Mouse (Mus musculus): ENCODE results near the gene Maml3. TPM values are rescaled to one million over a fixed set of nuclear protein-coding genes. Genes with fewer than 3 reads are reported as not detected.
A peak's percentile ranks its signal among the peaks of the same experiment; 100 is the strongest.

The Maml3 gene
- 1 to 10 TPM; 2.3 to 2.9 TPM for total RNA-seq (2021)
- long read RNA-seq, experiment 1, partial matches to known transcripts = 0 of 2 reads
- long read RNA-seq, experiment 1, other reads (novel, unspliced or antisense) = 2 of 2 reads
- long read RNA-seq, experiment 2, partial matches to known transcripts = 0 of 2 reads
- long read RNA-seq, experiment 2, other reads (novel, unspliced or antisense) = 2 of 2 reads

DNA sequence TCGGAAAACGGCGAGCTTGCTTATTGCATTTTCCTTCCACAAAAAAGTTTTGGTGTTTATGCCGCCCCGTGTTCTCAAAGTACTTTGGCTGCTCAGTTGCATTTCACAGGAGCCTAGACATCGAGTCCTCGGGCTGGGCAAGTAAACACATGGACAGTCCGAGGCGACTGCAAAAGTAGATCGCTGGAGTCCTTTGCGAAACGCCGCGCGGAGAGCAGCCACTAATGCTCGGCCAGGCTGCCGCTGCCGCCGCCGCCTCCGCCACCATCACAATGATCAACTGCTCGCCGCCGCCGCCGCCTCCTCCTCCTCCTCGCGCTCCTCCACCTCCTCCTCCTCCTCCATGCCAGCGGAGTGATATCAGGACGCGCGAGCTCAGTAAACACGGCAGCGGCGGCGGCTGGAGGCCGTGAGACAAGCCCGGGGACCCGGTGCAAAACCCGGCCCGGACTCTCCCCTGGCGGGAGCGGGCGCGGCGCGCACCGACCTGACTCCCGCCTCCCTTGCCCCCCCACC, at the start of gene Maml3:
TSS of gene Maml3 (minus strand) at position 441 of the 516 bp plus-strand sequence.
- peak; percentile 91 to 95 for DNase-seq

DNA sequence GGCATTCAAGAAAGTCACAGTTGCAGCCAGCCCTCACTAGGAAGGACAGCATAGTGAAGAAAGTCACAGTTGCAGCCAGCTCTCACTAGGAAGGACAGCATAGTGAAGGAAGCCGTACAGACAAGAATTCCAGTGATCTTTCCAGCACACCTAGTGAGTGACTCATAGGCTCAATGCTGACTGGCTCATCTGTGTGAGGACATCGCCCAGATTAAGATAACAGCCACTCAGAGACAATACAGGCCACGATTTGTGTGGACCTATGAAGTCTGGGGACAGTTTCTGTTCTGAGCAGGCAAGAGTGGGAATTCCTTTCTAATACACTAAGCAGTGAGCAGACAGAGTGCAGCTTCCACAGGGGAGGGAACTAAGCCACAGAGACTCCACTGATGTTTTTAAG, 46.3 kb upstream of the Maml3 start:
- DNase-seq = no peak

DNA sequence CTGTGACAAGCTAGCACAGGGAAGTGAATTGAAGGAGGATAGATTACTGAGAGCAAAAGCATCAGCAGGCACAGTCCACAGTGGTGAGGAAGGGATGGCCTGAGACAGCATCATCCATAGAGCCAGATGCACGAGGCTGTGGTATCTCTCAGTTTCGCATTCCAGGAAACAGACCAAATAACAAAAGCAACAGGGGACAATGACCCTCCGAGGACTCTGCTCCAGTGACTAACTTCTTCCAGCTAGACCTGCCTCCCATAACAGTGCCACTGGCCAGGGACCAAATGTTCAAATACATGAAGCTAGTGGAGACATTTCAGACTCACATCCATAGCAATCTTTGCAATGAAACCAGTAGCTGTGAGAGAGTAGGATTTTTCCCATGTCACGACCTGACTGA, 43.4 kb upstream of the Maml3 start:
- DNase-seq = no peak

DNA sequence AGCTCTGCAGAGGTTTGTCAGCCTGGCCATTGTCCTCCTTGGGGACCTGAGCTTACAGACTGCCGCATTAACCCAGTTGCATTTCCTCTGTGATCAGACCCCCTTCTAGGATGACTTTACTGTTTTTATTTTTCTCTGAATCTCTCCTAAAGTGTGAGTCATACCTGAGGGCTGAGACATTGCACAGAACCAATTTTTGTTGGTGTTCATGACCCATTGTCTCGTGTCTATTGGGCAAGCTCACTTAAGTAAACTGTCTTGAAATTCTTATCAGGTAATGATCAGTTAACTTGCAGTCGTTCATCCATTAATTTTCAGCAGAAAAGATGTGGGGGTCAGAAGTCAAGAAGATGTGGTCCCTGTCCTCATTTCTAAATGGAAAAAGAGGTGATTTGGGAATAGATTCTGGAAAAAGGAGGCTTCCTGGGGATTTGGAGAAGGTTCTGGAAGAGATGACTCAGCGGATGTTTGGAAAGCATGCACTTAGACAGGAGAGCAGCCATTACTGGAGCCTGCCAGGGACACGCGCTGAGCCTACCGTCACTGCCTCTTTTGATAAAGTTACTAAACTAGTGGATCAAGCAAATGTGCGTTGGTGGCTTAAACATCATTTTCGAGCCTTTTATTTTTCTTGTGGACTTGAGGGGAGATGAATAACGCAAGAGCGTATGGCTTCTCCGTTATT, 40.0 kb upstream of the Maml3 start:
- DNase-seq = peak; percentile 7 to 22

DNA sequence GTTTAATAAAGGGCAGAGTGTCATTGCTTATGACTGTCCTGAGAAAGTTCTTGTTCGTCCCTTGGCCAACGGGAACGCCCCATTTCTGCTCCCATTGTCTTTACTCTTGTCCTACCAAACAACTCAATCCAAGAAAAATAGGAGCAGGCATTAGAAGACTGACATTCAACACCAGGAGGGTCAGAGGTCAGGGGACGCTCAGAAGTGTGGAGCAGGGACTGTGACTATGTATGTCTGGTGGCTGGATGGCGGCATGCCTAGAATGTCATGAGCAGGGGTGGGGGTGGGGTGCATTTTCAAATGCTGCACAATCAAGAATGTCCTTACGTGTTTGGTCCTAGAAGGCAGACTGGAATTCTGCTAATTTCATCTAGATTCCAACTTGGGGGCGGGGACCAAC, 38.1 kb upstream of the Maml3 start:
- no peak for DNase-seq

DNA sequence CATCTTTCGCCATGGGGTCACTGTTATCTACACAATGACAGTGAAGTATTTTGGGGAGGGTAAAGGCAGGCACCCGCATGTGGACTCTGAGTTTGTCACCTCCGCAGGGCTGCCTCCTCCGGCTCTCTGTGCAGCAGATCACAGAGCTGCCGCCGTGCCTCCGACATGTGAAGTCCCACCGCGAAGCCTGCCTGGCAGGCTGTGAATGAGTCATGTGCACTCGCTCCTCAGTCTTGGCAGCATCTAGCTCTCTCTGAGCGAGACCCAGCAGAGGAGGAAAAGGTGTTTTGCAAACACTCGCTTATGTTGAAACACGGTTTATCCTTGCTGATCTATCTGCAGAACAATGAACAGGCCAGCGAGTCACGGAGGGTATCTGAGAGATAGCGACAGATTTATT, 35.3 kb upstream of the Maml3 start:
- peak; percentile 40 to 47 for DNase-seq

DNA sequence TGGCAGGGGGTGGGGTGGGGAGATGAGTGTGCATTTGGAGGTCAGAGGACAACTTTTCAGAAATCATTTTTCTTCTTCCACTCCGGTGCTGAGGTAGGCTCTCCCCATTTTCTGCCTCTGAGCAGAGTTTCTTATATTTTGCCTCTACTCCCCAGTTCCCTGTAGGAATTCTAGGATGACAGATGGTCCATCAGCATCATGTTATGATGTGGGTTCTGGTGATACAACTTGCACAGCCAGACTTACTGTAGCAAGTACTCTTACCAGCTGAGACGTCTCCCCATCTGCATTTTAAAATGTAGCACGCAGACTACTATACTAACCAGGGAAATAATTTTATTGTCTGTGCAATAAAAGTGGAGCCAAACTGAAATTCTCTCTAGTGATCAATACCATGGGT, 20.5 kb upstream of the Maml3 start:
- DNase-seq = no peak

DNA sequence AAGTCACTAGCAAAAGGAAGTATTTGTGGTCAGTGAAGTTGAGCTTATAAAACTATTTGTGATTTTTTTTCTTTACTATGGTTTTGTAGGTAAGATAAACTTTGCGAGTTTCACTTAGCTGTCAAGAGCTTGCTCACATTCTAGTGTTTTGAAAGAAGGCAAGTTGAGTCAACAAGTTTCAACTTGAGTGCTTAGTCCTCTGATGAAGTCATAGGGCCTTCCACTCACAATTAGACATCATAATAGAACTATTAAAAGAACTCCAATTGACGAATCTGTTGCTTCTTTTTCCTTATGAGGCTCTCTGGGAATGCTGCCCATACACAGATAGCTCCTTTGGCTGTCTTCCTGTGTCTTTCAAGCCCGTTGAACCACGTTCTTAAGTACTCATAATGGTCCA, 16.0 kb upstream of the Maml3 start:
- DNase-seq = peak in 1 of 2 experiments; percentile 8

DNA sequence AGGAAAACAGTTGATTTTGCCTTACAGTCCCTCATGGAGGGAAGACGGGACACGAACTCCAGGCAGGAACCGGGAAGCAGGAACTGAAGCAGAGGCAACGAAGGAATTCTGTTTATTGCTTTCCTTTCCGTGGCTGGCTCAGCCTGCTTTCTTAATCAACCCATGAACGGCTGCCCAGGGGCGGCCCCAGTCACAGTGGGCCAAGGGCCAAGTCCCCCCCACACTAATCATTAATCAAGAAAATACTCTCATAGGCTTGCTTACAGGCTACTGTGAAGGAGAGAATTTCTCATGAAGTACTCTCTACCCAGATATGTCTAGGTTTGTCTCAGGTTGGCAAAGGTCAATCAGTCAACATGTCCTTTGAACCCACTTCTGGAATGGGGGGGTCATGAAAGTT, 14.3 kb upstream of the Maml3 start:
- DNase-seq = no peak

DNA sequence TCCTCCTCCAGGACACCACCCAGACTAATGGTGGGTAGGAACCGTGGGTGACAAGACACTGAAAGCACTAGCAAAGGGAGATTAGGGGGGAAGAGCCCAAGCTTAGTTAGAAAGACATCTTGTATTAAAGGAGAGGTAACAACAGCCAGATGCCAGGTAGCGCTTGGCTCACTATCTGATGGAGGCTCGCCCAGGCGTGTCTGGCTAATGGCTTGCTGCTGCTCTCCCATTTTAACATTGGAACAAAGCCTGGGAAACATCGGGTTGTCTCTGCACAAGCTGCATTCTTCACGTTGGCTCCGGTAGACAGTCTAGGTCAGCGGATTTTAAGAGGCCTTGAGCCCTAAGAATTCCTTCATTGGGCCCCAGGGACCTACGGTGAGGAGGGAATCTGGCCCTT, 10.5 kb upstream of the Maml3 start:
- peak in 1 of 2 experiments; percentile 30 for DNase-seq

DNA sequence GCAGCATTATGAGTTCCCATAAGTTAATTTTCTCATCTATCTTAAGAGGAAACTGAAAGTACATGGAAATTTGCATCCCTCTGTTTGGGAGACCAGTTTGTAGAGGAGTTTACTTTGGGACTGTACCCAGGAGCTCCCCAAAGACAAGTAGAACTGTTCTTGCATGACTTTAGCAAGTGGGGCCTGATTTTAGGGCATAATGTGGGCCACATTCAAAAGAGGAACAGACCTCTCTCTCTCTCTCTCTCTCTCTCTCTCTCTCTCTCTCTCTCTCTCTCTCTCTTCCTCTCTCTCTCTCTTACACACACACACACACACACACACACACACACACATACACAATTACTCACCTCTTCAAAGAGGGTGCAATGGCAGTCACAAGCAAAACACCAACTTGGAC, 3.2 kb upstream of the Maml3 start:
- DNase-seq = no peak

DNA sequence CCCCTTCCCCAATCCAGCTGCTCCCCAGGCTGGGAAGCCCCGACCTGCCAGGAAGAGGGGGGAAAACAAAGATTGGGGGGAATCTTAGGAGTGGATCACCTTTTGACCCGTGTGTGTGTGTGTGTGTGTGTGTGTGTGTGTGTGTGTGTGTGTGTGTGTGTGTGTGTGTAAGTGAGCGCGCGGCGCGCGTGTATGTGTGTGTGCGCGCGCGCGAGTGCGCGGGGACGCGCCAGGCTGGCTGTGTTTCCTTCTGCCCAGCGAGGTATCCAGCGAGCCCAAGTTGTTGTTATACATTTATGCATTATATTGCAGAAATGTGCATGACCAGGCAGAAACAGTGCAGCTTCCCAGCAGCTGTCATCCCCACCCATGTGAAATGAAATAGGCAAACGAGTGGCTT, 280 bp upstream of the Maml3 start:
- DNase-seq = no peak

DNA sequence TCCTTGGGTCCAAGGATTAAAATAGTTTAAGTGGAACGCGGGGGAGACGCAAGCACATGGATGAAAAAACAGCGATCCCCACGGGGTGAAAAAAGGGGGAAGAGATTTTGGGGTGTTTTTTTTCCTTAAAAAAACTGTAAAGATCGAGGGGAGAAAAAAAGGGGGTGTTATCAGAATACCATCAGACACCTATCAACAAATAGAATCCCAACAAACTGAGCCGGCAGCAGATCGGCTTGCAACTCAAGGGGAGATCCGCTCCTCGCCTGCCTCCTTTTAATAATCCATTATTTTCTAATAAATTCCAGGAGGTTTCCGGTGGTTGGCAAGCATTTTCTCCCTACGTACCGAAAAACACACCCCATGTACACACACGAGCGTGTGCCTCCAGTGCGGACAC, 668 bp downstream of the Maml3 start:
- no peak for DNase-seq

DNA sequence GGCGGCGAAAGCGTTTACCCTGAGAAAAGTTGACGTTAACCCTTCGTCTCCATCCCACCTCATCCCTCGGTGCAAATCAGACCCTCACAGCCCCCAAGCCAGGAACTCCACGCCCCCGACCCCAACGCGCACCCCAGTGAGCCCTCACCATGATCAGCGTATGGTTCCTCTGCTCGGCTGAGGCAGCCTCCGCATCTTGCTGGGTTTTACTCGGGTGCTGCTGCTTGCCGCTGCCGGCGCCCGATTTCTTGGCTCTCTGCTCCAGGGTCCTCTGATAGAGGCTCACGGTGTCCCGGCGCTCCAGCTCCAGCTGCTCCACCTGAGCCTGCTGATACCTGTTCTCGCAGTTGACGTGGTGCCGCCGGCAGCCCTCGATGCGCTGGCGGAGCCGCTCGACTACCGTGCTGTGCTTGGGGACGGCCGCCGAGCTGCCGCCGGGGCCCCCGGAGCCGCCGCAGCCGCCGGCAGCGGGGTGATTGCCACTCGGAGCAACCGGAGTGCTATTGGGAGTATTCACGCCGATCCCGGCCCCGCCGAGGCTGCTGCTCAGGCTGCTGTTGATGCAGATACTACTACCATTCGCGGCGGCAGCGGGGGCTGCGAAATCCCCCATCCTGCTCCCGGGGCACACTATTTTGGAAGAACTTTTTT, 1.2 kb downstream of the Maml3 start:
- DNase-seq = peak; percentile 50 to 80

DNA sequence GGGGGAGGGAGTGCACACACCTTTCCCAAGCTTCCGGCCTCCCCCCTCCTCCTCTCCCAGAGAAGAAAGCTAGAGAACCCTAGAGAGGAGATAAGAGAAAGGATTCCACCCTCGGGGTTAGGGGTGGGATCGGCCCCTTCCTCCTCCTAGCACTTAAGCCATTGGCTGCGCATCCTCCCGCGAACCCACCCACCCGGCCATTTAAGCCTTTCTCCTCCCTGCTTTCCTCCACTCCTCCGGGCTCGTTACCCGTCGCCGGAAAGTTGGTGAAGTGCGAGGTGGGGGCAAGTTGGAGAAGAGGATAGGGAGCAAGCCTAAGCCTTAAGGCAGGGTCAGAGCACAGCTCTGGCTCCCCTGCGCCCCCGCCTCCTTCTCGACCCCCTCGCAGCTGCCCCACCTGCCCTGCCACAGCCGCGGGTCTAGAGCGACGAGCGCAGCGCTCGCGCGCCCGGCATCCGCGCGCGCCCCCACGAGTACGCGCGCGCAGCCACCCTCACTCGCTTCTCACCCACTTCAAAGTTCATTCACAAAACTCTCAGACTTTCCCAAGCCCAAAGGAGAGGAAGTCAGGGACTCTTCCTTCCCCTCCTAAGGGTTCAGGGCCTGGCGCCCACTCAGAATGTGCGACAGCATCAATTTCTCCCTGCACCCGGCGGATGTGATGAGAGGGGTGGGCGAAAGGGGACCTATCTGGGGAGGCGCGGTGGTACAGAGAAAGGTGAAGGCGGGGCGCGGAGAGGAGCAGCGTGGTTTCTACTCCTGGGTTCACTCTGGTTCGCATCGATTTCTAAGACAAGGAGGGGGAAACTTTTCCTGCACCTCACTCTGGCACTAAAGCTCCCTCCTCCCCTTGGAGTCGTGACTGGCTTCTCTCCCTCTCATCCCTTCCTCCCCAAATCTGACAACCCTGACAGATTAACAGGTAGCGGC, 2.0 kb downstream of the Maml3 start:
- peak; percentile 83 to 91 for DNase-seq

DNA sequence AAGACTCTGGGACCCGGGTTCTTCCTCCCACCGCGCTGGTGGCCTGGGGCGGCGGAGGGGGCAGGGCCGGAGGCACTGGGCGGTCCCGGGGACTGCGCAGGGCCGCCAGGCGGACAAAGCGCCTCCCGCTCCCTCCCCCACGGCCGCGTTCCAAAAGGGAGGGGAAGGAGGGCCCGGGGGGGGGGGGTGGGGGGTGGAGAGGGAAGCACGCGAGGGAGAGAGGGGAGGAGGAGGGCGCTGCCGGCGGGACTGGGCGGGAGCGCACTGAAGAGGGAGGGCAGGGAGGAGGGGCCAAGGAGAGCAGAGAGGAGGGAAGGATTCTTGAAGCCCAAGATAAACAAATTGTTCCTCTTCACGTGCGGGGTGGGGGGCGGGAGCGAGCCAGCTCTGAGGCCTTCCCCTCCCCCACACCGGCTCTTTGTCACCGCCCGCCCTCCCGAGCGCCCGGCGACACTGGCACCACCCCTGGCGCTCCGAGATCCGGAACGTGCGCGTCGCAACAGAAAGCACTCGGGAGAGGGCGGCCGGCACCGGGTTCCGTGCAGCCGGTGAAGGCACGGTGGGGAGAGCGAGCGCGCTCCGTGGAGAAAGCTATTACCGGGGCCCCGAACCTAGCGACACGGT, 2.8 kb downstream of the Maml3 start:
- DNase-seq = peak; percentile 92 to 96

DNA sequence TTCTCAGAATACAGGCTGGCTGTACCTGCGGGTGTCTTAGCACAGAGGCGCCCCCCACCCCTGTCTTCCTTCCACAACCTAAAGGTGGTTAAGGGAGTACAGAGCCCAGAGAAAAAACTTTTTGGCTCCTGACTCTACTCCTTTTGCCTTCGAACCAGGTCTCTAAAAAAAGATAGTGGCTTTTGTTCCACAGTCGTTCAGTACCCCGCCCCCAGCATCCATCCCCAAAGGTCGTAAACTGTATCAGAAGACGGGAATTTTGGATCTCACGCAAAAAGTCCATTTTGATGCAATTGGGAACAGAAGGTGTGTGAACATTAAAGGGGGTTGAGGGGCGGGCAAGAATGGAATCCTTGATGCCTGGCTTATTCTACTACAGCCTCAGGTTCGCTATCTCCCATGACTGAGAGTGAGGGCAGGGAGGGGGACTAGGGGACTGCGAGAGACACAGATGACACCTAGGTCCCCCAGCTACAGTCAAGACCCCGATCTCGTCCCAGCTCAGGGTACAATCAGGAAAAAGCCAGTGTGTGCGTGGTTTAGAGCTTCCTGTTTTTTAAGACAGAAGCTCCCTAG, 3.4 kb downstream of the Maml3 start:
- no peak for DNase-seq

DNA sequence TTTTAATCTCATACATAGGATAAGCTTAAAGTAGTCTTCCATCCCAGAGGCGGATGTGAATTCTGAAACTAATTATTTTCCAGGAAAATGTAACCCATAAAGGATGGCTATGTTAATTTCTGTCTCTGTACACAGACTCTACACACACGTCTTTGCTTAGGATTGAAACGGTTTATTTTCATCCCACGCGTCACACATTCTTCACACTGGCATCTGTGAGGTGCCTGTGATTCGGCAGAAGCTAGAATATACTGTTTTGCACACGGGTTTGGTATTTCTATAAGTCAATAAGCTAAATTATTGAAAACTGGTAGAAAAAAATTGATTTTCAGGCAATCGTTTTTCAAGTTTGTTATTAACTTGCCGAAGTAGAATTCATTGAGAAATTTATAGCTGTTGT, 4.0 kb downstream of the Maml3 start:
- no peak for DNase-seq

DNA sequence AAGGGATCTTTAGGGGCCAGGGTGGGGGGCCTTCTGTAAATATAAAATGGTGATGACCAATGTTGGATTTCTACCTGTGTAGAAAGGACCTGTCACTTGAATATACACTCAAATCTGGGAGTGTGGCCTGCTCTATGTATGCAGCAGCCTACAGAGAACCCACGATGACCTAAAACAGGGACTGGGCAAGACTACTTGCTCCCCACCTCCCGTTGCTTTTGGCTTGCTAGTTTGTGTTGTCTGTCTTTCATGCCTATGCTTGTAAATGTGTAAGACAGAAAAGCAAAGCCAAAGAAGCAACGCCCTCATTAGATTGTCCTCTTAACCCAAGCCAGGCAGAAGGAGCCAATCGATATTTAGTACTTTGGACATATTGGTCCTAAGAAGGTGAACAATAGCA, 4.6 kb downstream of the Maml3 start:
- no peak for DNase-seq

DNA sequence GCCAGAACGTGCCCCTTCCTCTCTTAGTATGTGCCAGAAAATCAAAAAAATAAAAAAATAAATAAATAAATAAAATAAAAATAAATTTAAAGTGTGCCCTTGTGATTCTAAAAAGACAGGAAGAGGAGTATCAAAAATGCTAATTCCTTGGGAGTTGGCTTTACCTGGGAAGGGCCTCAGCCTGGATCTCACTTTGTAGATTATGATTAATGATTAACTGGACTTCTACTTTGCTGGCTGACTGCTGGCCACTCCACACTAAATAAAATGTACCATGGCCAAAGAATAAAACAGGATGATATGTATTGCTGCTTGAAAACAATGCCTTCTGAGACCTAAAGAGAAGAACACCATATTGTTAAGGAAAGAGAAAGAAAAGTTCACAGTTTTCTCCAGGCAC, 5.6 kb downstream of the Maml3 start:
- no peak for DNase-seq

DNA sequence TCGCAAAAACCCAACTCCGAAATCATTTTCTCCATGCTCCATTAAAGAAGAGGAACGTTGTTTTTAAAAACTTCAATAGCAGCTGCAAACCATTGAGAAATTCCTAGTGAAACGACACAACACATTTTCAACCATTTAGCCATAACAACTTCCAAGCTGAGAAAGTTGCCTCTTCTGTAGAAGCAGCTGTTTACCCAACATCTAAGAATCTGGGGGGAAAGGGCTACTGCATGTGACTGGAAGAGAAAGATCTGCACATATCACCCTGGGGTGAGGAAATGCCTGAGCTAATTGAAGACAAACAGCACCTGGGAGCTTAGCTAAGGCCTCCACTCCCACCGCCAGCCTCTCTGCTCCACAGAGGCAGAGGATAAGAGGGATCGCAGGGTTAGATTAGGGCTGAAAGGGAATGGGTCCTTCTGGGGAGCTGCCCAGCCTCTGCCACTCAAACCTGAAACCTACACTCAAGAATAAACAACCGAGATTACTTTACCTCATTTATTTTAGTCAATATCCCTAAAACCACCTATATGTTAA, 13.5 kb downstream of the Maml3 start:
- no peak for DNase-seq
